Mouse (Mus musculus) spleen, postnatal 36 days (tissue): ENCODE measurements around the gene Recql5.

Experiments used
- DNase-seq, 2 experiments: peaks; one replicate each; pipeline ENCODE4 v3.0.0; 2022; ENCODE audit warnings: low spot score in 2 of 2, mixed read lengths in 1 of 2

Gene Recql5

DNA sequence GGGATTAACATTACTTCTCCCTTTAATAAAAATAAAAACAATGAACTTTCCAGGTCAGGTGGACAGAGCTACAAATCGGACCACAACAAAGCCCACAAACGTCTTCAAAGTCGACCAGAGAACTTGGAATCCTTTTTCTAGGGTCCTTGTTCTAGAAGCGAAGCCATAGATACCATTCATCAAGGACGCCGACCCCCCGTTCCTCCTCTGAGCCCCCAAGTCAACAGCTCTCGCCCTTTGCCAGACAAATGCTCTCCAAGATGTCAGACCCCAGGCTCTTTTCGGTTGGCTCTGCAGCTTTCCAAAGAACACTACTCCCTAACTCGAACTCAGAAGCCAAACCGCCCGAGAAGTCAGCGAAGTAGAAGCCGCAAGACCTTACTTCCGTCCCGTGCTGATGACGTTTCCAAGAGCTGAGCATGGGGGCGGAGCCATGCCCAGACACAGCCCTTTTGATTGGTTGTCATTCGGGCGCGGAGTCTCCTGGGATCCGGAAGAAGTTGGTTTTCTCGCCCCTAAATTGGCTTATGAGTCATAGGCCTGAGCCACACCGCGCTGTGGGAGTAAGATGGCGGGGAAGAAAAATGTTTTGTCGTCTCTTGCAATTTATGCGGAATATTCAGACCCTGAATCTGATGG is at the start of gene Recql5, which contains the start of gene Sap30bp:
TSS of gene Recql5 (minus strand) at position 370 of the 639 bp plus-strand sequence.
TSS of gene Sap30bp (plus strand) at position 175 of the 639 bp plus-strand sequence.
- peak; percentile 95 to 97 for DNase-seq

- no peak for DNase-seq
Measured at GRCm38 (mm10) chr11:115982472-115982871, 49.2 kb upstream of the Recql5 start.

DNA sequence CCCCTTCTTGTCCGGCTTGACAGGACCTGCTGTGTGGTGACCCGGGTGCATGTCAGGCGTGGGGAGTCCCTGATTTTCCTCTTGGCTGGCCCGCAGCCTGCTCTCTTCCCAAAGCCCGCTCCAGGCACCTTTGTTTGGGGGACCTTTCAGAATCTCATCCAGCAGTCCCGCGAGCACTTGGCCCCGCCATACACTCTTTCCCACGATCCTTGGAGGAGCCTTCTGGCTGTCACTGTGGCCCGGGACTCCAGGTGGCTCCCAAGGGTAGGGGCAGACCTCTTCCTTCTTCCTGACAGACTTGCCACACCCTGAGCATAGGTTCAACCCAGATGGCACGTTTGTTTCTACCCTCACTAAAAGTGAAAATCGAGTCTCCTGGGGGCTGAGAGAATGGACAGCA is 42.3 kb upstream of the Recql5 start:
- no peak for DNase-seq

DNA sequence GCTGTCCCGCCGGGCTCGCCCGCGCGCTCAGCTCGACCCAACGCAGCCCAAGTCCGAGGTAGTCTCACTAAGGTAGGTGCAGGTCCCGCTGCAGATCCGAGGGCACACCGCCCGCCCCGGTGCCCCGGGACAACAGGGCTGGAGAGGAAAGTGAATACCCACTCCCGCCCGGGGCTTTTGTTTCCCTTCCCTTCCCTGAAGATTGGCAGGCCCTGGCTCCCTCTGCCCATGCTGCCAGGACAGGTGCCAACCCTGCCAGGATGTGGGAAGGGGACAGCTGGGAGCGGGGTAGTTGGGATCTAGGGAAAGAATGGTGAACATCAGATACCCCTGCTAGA is 41.8 kb upstream of the Recql5 start:
- no peak for DNase-seq

- peak; percentile 37 to 61 for DNase-seq
Measured at GRCm38 (mm10) chr11:115974309-115975082, 41.2 kb upstream of the Recql5 start, which contains the start of gene Itgb4. Gene Itgb4, plus strand, starts transcription at chr11:115974709.

- DNase-seq = no peak
Measured at GRCm38 (mm10) chr11:115971016-115971415, 37.7 kb upstream of the Recql5 start.

DNA sequence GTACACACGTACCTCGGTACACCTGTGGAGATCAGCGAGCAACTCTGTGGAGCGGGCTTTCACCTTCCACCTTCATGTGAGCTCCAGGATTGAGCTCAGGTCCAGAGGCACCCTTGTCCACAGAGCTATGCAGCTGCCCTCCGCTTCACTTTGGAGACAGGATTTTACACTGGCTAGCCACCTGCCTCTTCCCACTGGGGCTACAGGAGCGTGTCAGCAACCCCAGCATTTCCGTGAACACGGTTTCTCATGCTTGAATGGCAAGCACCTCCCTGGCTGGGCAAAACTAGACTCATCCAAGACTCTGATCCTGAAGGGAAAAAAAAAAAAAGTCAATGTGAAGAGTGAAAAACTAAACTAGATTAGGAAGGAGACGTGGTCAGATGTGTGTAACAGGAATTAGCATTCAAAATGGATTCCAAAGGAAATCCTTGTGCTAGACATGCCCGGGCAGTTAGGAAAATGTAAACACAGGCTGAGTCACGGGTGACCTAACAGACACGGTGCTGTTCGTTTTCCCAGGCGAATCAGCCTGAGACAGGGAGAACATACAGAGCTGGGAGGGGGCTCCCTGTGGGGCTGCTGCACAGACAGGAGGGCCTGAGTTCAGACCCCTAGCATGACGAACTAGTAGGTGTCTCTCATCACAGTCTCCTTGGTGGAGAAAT is 36.9 kb upstream of the Recql5 start:
- no peak for DNase-seq

- DNase-seq = peak; percentile 14 to 31
Measured at GRCm38 (mm10) chr11:115968731-115969405, 35.6 kb upstream of the Recql5 start.

DNA sequence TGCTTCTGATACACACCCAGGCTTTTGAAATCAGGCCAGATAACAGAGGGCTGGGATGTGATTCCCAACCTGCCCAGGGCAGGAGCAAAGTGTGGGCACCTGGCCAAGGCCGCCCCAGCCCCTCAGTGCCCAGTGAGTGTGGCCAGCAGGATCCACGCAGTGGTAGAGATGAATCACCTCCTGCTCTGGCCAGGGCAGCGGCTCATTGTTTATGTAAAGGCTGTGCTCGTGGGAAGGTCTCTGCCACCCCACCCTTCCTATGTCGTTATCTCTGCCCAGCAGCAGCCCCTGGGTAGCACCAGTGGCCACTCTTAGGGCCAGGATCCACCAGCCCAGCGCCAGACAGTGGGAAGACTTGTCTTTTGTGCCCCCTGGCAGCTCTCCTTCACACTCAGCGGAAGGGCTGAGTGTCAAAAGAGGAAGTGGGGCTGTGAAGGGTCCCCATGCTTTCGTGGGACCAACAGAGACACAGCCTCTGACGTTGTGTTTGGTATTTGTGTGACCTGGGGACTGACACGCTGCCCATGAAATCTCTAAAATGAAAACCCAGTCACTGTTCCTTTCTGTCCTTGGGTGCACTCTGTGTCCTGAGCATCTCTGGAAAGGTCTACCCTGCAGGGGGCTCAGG is 31.8 kb upstream of the Recql5 start:
- peak; percentile 12 to 25 for DNase-seq

GRCm38 (mm10) chr11:115962651-115963412 is 29.6 kb upstream of the Recql5 start:
- DNase-seq = no peak

- no peak for DNase-seq
Measured at GRCm38 (mm10) chr11:115959018-115959417, 25.7 kb upstream of the Recql5 start.

GRCm38 (mm10) chr11:115957971-115958370 is 24.7 kb upstream of the Recql5 start:
- no peak for DNase-seq

DNA sequence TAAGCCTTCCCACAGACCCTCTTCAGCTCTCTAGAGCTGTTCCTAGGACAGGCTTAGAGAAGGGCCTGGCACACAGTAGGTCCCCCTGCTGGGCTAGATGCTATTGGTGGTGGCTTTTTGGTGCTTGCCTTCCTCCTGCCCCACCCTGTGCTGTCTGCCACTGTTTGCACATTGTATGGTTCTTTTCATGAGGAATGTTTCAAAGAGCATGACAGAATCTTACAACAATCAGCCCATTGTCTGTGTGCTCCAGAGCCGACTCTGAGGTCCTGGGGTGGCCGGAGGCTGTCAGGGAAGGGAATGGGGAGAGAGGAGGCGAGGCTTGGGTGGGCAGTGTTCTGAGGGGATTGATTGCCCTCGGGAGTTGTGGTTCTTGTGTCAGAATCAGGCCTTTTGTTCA is 23.2 kb upstream of the Recql5 start:
- DNase-seq = no peak

DNA sequence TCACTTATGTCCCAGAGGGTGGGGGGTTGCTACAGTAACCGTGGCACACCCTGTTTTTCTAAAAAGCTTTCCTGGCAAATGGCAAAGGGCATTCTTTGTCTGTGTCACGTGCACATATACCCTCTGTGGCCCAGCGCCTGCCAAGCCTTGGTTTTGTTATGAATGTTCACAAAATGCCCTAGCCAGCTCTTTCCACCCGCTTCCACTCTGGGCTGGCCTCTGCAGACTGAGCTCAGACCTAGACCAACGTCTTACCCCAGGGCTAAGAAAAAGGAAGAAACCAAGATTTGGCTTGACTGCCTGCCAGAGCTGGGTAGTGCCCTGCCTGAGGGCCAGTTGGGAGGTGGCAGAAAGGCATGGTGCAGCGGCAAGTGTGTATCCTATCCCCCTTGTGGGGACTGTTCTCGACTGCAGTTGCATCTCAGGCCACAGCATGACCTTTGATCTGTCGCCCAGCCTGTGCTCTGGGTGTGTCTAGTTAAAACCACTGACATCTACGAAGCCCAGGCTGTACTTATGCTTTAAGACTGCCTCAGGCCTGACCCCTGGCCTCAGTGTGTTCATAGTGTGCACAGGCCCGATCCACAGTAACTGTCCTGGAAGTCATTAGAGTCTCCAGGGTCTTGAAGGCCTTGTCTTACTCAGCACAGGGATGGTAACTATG is 22.1 kb upstream of the Recql5 start:
- DNase-seq = peak in 1 of 2 experiments; percentile 18

- no peak for DNase-seq
Measured at GRCm38 (mm10) chr11:115954712-115955111, 21.4 kb upstream of the Recql5 start.

GRCm38 (mm10) chr11:115950719-115951118 is 17.4 kb upstream of the Recql5 start:
- no peak for DNase-seq

- DNase-seq = no peak
Measured at GRCm38 (mm10) chr11:115948316-115948715, 15.0 kb upstream of the Recql5 start.

DNA sequence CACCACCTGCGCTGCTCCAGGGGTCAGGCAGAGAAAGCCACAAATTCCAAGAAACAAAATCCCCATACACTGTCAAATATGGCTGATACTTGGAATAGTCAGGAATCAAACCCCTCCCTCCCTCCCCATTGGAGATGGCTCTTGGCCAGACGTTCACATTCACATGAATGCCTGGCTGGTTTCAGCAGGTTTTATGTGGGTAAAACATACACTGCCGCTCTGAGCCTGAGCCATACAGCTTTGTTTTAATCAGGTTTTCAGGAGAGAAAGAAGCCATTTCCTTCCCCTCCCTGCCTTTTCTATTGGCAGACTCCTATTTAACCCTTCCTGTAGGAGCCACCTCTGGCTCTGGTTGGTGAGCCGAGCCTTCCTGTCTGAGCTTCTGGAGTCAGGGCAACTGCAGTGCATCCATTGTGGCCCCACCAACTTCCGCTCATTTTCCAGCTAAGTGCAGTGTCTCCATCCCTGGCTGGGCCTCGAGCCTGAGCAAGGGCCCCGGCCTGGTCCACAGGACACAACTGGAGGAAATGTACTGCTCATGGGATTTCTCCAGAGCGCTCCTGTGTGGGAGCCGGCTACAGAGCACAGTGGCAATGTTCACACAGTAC is 13.0 kb upstream of the Recql5 start:
- no peak for DNase-seq

- DNase-seq = no peak
Measured at GRCm38 (mm10) chr11:115945247-115945646, 12.0 kb upstream of the Recql5 start.

GRCm38 (mm10) chr11:115941980-115942379 is 8.7 kb upstream of the Recql5 start:
- DNase-seq = no peak
